Mouse (Mus musculus): ENCODE results near the gene Llcfc1. TPM values are rescaled to one million over a fixed set of nuclear protein-coding genes. Genes with fewer than 3 reads are reported as not detected.

Gene Llcfc1
- polyA plus RNA-seq, 1 experiment from 2014 or later: not detected

GRCm38 (mm10) chr6:41721430-41721829, 37.2 kb downstream of the Llcfc1 start:
- Histone ChIP-seq H3K4me1 (no peaks in the 10 kb centered on the region), H3K27ac (replicated peaks) (no peak overlapping the region), H3K4me3 (no peak overlapping the region), H3K36me3 (no peaks in the 10 kb centered on the region), H3K27me3 (ENCODE audit: low read depth, poor library complexity, severe bottlenecking) (no peaks in the 10 kb centered on the region), H3K9me3 (replicated peaks) (no peaks in the 10 kb centered on the region)
- WGBS: 80% methylated on average over 2 of the region's 2 CpGs
- DNase-seq (ENCODE audit: low spot score): no peak

DNA sequence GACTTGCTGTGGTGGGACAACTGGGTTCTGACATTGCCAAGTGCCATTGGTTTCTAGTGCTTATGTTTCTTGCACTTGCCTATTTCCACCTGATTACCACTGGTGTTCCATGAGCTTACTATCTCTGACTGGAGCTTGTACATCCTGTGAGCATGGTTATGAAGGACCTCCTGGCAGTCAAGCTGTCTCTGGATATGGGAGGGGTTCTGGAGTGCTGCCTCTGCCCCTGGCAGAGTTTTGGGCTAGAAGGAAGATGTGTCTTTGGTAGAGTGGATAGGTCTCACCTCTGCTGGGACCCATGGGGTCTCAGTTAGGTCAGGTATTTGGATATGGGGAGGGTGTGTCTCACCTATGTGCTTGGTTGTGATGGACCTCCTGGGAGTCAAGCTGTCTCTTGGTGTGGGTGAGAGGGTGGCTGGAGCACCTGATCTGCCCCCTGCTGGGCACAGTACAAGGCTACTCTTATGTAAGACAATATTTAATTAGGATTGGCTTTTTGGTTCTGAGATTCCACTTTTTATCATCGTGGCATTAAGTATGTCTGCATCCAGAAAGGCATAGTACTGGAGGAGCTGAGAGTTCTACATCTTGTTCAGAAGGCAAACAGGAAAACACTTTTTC, 43.9 kb downstream of the Llcfc1 start:
- no peak overlapping the region for H3K4me3 ChIP-seq
- H3K4me1 ChIP-seq: no peaks in the 10 kb centered on the region
- no peaks in the 10 kb centered on the region for H3K36me3 ChIP-seq
- no peaks in the 10 kb centered on the region for H3K9me3 ChIP-seq (replicated peaks)
- no peak overlapping the region for H3K27ac ChIP-seq (replicated peaks)
- no peaks in the 10 kb centered on the region for H3K27me3 ChIP-seq (ENCODE audit: low read depth, poor library complexity, severe bottlenecking)
- no peak for DNase-seq (ENCODE audit: low spot score)
- 83% methylated on average over 1 of the region's 1 CpGs for WGBS

- H3K9me3 ChIP-seq (replicated peaks): no peaks in the 10 kb centered on the region
- no peak for DNase-seq (ENCODE audit: low spot score)
- no peaks in the 10 kb centered on the region for H3K4me1 ChIP-seq
- no peaks in the 10 kb centered on the region for H3K36me3 ChIP-seq
- H3K4me3 ChIP-seq: no peak overlapping the region
- H3K27ac ChIP-seq (replicated peaks): no peak overlapping the region
- 92% methylated on average over 5 of the region's 5 CpGs for WGBS
- H3K27me3 ChIP-seq (ENCODE audit: low read depth, poor library complexity, severe bottlenecking): no peaks in the 10 kb centered on the region
These were observed 50.7 kb downstream of the Llcfc1 start for GRCm38 (mm10) chr6:41734719-41735470.

Other genes starting within 250 kb of the Llcfc1 start
- not detected in 2 replicates for gene Gm10334, start 238.3 kb upstream of the Llcfc1 start, polyA plus RNA-seq (2016; fragmentation: Nextera tagmentation; extraction: Ambion mirVana)
- gene Prss1, start 225.5 kb upstream of the Llcfc1 start, polyA plus RNA-seq (2016; fragmentation: Nextera tagmentation; extraction: Ambion mirVana): not detected in 2 replicates
- not detected in 2 replicates for gene Prss2, start 162.6 kb upstream of the Llcfc1 start, polyA plus RNA-seq (2016; fragmentation: Nextera tagmentation; extraction: Ambion mirVana)
- 13.9 and 17.0 TPM in 2 replicates for gene Ephb6, start 78.9 kb upstream of the Llcfc1 start, polyA plus RNA-seq (2016; fragmentation: Nextera tagmentation; extraction: Ambion mirVana)
- gene Trpv6, start 48.0 kb upstream of the Llcfc1 start, polyA plus RNA-seq (2016; fragmentation: Nextera tagmentation; extraction: Ambion mirVana): 0.10 and 0.27 TPM in 2 replicates
- not detected in 2 replicates for gene Trpv5, start 3.7 kb upstream of the Llcfc1 start, polyA plus RNA-seq (2016; fragmentation: Nextera tagmentation; extraction: Ambion mirVana)
- gene Kel, start 19.9 kb downstream of the Llcfc1 start, polyA plus RNA-seq (2016; fragmentation: Nextera tagmentation; extraction: Ambion mirVana): 6.6 and 7.9 TPM in 2 replicates
- not detected in 2 replicates for gene Olfr459, start 90.7 kb downstream of the Llcfc1 start, polyA plus RNA-seq (2016; fragmentation: Nextera tagmentation; extraction: Ambion mirVana)
- not detected in 2 replicates for gene Pip, start 163.1 kb downstream of the Llcfc1 start, polyA plus RNA-seq (2016; fragmentation: Nextera tagmentation; extraction: Ambion mirVana)
- gene Sval2, start 168.6 kb downstream of the Llcfc1 start, polyA plus RNA-seq (2016; fragmentation: Nextera tagmentation; extraction: Ambion mirVana): not detected in 2 replicates

Data from midbrain, embryonic 10.5 days (tissue).